Mouse (Mus musculus): Measurements from ENCODE around the gene Pdgfra. TPM values are rescaled to one million over a fixed set of nuclear protein-coding genes. Genes with fewer than 3 reads are reported as not detected.

The Pdgfra gene
- polyA plus RNA-seq, 1 experiment = not detected

GRCm38 (mm10) chr5:75238363-75238762 lies 86.3 kb downstream of the Pdgfra start:
- TF ChIP-seq FLI1 (IDR thresholded peaks at IDR 0.05; ENCODE audit: low read length) (no peak), GATA1 (IDR thresholded peaks at IDR 0.05; ENCODE audit: borderline replicate concordance, low read length) (no peak)
- H3K9me3 ChIP-seq = peaks cover 14% of the 10 kb centered on the region
- H3K4me3 ChIP-seq (replicated peaks) = no peak overlapping the region
- H3K27me3 ChIP-seq (replicated peaks) = peaks cover 2% of the 10 kb centered on the region
- no peaks in the 10 kb centered on the region for H3K4me1 ChIP-seq
- no peaks in the 10 kb centered on the region for H3K36me3 ChIP-seq (replicated peaks; ENCODE audit: low read length)

GRCm38 (mm10) chr5:75238928-75239777 lies 87.1 kb downstream of the Pdgfra start:
- no peak overlapping the region for H3K4me3 ChIP-seq (replicated peaks)
- peaks cover 2% of the 10 kb centered on the region for H3K27me3 ChIP-seq (replicated peaks)
- TF ChIP-seq GATA1 (IDR thresholded peaks at IDR 0.05; ENCODE audit: borderline replicate concordance, low read length) = no peak
- no peak for TF ChIP-seq FLI1 (IDR thresholded peaks at IDR 0.05; ENCODE audit: low read length)
- H3K36me3 ChIP-seq (replicated peaks; ENCODE audit: low read length) = no peaks in the 10 kb centered on the region
- peaks cover 14% of the 10 kb centered on the region for H3K9me3 ChIP-seq
- H3K4me1 ChIP-seq = no peaks in the 10 kb centered on the region

DNA sequence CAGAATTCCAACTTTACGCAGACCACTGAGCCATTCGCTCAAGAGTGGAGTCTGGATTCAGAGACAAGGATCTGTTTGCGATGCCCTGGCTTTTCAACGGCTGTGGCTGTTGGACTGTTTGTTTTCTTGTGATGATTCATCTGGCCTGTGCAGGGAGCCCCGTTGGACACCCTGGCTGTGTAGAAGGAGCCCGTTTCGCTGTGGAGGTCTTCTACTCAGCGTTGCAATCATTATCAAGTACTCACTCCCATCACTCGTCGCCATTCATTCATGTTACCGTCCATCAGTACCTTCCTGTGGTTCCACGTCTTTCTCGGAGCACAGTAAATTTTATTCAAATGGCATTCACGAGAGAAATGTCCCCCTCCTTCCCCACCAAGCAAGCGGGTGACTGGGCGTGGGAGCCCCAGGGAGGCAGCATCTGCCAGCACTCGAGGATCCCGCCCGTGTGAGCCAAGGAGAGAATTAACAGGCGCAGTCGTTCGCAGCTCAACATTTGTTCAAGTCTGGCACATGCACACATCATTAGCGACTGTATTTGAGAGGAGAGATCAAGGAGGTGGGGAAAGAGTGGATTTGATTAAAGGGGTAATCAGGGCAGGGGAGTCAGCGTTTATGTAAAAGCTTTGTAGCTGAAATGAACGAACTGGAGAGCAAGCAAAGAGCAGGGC lies 95.1 kb downstream of the Pdgfra start:
- no peaks in the 10 kb centered on the region for H3K36me3 ChIP-seq (replicated peaks; ENCODE audit: low read length)
- H3K4me3 ChIP-seq (replicated peaks) = no peak overlapping the region
- no peaks in the 10 kb centered on the region for H3K4me1 ChIP-seq
- H3K9me3 ChIP-seq = peaks cover 21% of the 10 kb centered on the region
- H3K27me3 ChIP-seq (replicated peaks) = peaks cover 19% of the 10 kb centered on the region
- TF ChIP-seq GATA1 (IDR thresholded peaks at IDR 0.05; ENCODE audit: borderline replicate concordance, low read length) = no peak
- no peak for TF ChIP-seq FLI1 (IDR thresholded peaks at IDR 0.05; ENCODE audit: low read length)

Other genes with a start within 250 kb of the Pdgfra start
- 3.0 and 16.6 TPM in 2 replicates for gene Chic2, start 107.5 kb upstream of the Pdgfra start, polyA plus RNA-seq (2012; ENCODE audit: insufficient read depth, low replicate concordance)
- not detected in 2 replicates for gene Gsx2, start 76.7 kb upstream of the Pdgfra start, polyA plus RNA-seq (2012; ENCODE audit: insufficient read depth, low replicate concordance)